Mouse (Mus musculus) megakaryocyte, embryonic 14.5 days (primary cell): ENCODE results near the gene Padi2.

Experiments used
- FLI1 ChIP-seq: IDR thresholded peaks from 2 replicates; pipeline ENCODE4 v1.6.1; 2012; ENCODE audit warnings: low read length, inconsistent platforms, mixed read lengths
- GATA1 ChIP-seq: IDR thresholded peaks from 3 replicates; pipeline ENCODE4 v1.6.1; 2012; ENCODE audit warnings: mixed read lengths, low read length, inconsistent platforms, borderline replicate concordance

- TF ChIP-seq FLI1 (no peak), GATA1 (no peak)
These were observed 33.1 kb upstream of the Padi2 start for GRCm38 (mm10) chr4:140873011-140873410.
